Mouse (Mus musculus): ENCODE measurements at regions not wholly inside any gene's neighbourhood (a gene's known extent, or its start where the extent isn't known, plus 50 kb on each side); places are given as distances from the start of the nearest gene placed in this dataset.

- no peaks in the 10 kb centered on the region for H3K4me1 ChIP-seq (replicated peaks; ENCODE audit: low read depth, low read length)
- no peak overlapping the region for H3K4me3 ChIP-seq (replicated peaks; ENCODE audit: low read length)
- no peaks in the 10 kb centered on the region for H3K9me3 ChIP-seq (ENCODE audit: low read length)
- H3K27me3 ChIP-seq (ENCODE audit: insufficient read depth, low read length) = peaks cover 5% of the 10 kb centered on the region; the same call in 1 of the 2 replicates
- TF ChIP-seq POU5F1 (IDR thresholded peaks at IDR 0.05; ENCODE audit: borderline replicate concordance, low read length) (no peak), NANOG (IDR thresholded peaks at IDR 0.05; ENCODE audit: borderline replicate concordance, low read length) (no peak), CTCF (conservative IDR thresholded peaks at IDR 0.05; ENCODE audit: low read length) (no peak)
- H3K36me3 ChIP-seq (ENCODE audit: insufficient read depth, low read length) = no peaks in the 10 kb centered on the region
Measured at GRCm38 (mm10) chr4:131656034-131656433, 182.1 kb downstream of the Ptpru start.

GRCm38 (mm10) chr4:131657922-131658321 is 180.2 kb downstream of the Ptpru start:
- Histone ChIP-seq H3K36me3 (ENCODE audit: insufficient read depth, low read length) (no peaks in the 10 kb centered on the region), H3K4me1 (replicated peaks; ENCODE audit: low read depth, low read length) (no peaks in the 10 kb centered on the region), H3K27me3 (ENCODE audit: insufficient read depth, low read length) (peaks cover 5% of the 10 kb centered on the region; the same call in 1 of the 2 replicates), H3K9me3 (ENCODE audit: low read length) (no peaks in the 10 kb centered on the region), H3K4me3 (replicated peaks; ENCODE audit: low read length) (no peak overlapping the region)
- TF ChIP-seq NANOG (IDR thresholded peaks at IDR 0.05; ENCODE audit: borderline replicate concordance, low read length) (no peak), POU5F1 (IDR thresholded peaks at IDR 0.05; ENCODE audit: borderline replicate concordance, low read length) (no peak), CTCF (conservative IDR thresholded peaks at IDR 0.05; ENCODE audit: low read length) (no peak)

GRCm38 (mm10) chr4:131660931-131661330 is 177.2 kb downstream of the Ptpru start:
- Histone ChIP-seq H3K36me3 (ENCODE audit: insufficient read depth, low read length) (no peaks in the 10 kb centered on the region), H3K4me1 (replicated peaks; ENCODE audit: low read depth, low read length) (no peaks in the 10 kb centered on the region), H3K27me3 (ENCODE audit: insufficient read depth, low read length) (peaks cover 5% of the 10 kb centered on the region; the same call in 1 of the 2 replicates), H3K4me3 (replicated peaks; ENCODE audit: low read length) (no peak overlapping the region), H3K9me3 (ENCODE audit: low read length) (no peaks in the 10 kb centered on the region)
- TF ChIP-seq CTCF (conservative IDR thresholded peaks at IDR 0.05; ENCODE audit: low read length) = no peak
- TF ChIP-seq NANOG (IDR thresholded peaks at IDR 0.05; ENCODE audit: borderline replicate concordance, low read length) = no peak
- no peak for TF ChIP-seq POU5F1 (IDR thresholded peaks at IDR 0.05; ENCODE audit: borderline replicate concordance, low read length)

GRCm38 (mm10) chr4:131671784-131672515 is 166.1 kb downstream of the Ptpru start:
- no peak overlapping the region for H3K4me3 ChIP-seq (replicated peaks; ENCODE audit: low read length)
- H3K9me3 ChIP-seq (ENCODE audit: low read length) = no peaks in the 10 kb centered on the region
- H3K36me3 ChIP-seq (ENCODE audit: insufficient read depth, low read length) = no peaks in the 10 kb centered on the region
- H3K27me3 ChIP-seq (ENCODE audit: insufficient read depth, low read length) = peaks cover 9% of the 10 kb centered on the region; the same call in 1 of the 2 replicates
- peaks cover 7% of the 10 kb centered on the region; the same call in 1 of the 2 replicates for H3K4me1 ChIP-seq (replicated peaks; ENCODE audit: low read depth, low read length)
- TF ChIP-seq POU5F1 (IDR thresholded peaks at IDR 0.05; ENCODE audit: borderline replicate concordance, low read length) = no peak
- no peak for TF ChIP-seq CTCF (conservative IDR thresholded peaks at IDR 0.05; ENCODE audit: low read length)

GRCm38 (mm10) chr4:131677966-131678365 is 160.1 kb downstream of the Ptpru start:
- H3K4me1 ChIP-seq (replicated peaks; ENCODE audit: low read depth, low read length) = peaks cover 5% of the 10 kb centered on the region; the same call in 1 of the 2 replicates
- H3K36me3 ChIP-seq (ENCODE audit: insufficient read depth, low read length) = no peaks in the 10 kb centered on the region
- no peaks in the 10 kb centered on the region for H3K9me3 ChIP-seq (ENCODE audit: low read length)
- H3K27me3 ChIP-seq (ENCODE audit: insufficient read depth, low read length) = 0 out of 2 replicates have a peak, but pooled peaks cover 2% of the 10 kb centered on the region
- TF ChIP-seq CTCF (conservative IDR thresholded peaks at IDR 0.05; ENCODE audit: low read length) (no peak), NANOG (IDR thresholded peaks at IDR 0.05; ENCODE audit: borderline replicate concordance, low read length) (no peak), POU5F1 (IDR thresholded peaks at IDR 0.05; ENCODE audit: borderline replicate concordance, low read length) (no peak)
- peak overlapping the region; percentile 78 for H3K4me3 ChIP-seq (replicated peaks; ENCODE audit: low read length)

GRCm38 (mm10) chr4:131683176-131683575 is 154.9 kb downstream of the Ptpru start:
- no peaks in the 10 kb centered on the region for H3K27me3 ChIP-seq (ENCODE audit: insufficient read depth, low read length)
- H3K4me1 ChIP-seq (replicated peaks; ENCODE audit: low read depth, low read length) = peaks cover 5% of the 10 kb centered on the region; the same call in 1 of the 2 replicates
- H3K9me3 ChIP-seq (ENCODE audit: low read length) = peaks cover 15% of the 10 kb centered on the region
- H3K4me3 ChIP-seq (replicated peaks; ENCODE audit: low read length) = no peak overlapping the region
- TF ChIP-seq CTCF (conservative IDR thresholded peaks at IDR 0.05; ENCODE audit: low read length) (no peak; the same call in 1 of the 2 replicates), POU5F1 (IDR thresholded peaks at IDR 0.05; ENCODE audit: borderline replicate concordance, low read length) (no peak), NANOG (IDR thresholded peaks at IDR 0.05; ENCODE audit: borderline replicate concordance, low read length) (no peak)
- no peaks in the 10 kb centered on the region for H3K36me3 ChIP-seq (ENCODE audit: insufficient read depth, low read length)

GRCm38 (mm10) chr4:131685544-131685943 is 152.5 kb downstream of the Ptpru start:
- no peak overlapping the region for H3K4me3 ChIP-seq (replicated peaks; ENCODE audit: low read length)
- TF ChIP-seq CTCF (conservative IDR thresholded peaks at IDR 0.05; ENCODE audit: low read length) = no peak
- TF ChIP-seq POU5F1 (IDR thresholded peaks at IDR 0.05; ENCODE audit: borderline replicate concordance, low read length) = no peak
- no peak for TF ChIP-seq NANOG (IDR thresholded peaks at IDR 0.05; ENCODE audit: borderline replicate concordance, low read length)
- no peaks in the 10 kb centered on the region for H3K36me3 ChIP-seq (ENCODE audit: insufficient read depth, low read length)
- H3K4me1 ChIP-seq (replicated peaks; ENCODE audit: low read depth, low read length) = no peaks in the 10 kb centered on the region
- H3K27me3 ChIP-seq (ENCODE audit: insufficient read depth, low read length) = no peaks in the 10 kb centered on the region
- H3K9me3 ChIP-seq (ENCODE audit: low read length) = peaks cover 18% of the 10 kb centered on the region

GRCm38 (mm10) chr4:131694232-131694631 is 143.9 kb downstream of the Ptpru start:
- TF ChIP-seq NANOG (IDR thresholded peaks at IDR 0.05; ENCODE audit: borderline replicate concordance, low read length) (no peak), CTCF (conservative IDR thresholded peaks at IDR 0.05; ENCODE audit: low read length) (peak; percentile 82)
- Histone ChIP-seq H3K36me3 (ENCODE audit: insufficient read depth, low read length) (no peaks in the 10 kb centered on the region), H3K27me3 (ENCODE audit: insufficient read depth, low read length) (peaks cover 6% of the 10 kb centered on the region), H3K4me1 (replicated peaks; ENCODE audit: low read depth, low read length) (peaks cover 17% of the 10 kb centered on the region), H3K4me3 (replicated peaks; ENCODE audit: low read length) (no peak overlapping the region), H3K9me3 (ENCODE audit: low read length) (no peaks in the 10 kb centered on the region)

Measured in E14TG2a.4 (cell line).